Mouse (Mus musculus): Measurements from ENCODE around the gene Slc16a7.

GRCm38 (mm10) chr10:125270266-125270665 lies 119.0 kb downstream of the Slc16a7 start:
- TF ChIP-seq CTCF (IDR thresholded peaks at IDR 0.05; ENCODE audit: low read depth, low read length) (no peak), GATA2 (IDR thresholded peaks at IDR 0.05; ENCODE audit: borderline replicate concordance, low read depth, low read length) (no peak), GATA1 (IDR thresholded peaks at IDR 0.05; ENCODE audit: borderline replicate concordance, low read length) (no peak), POLR2AphosphoS5 (IDR thresholded peaks at IDR 0.05; ENCODE audit: insufficient replicate concordance, low read depth, low read length) (no peak)
